Mouse (Mus musculus): ENCODE results near the gene Tmem135.

DNA sequence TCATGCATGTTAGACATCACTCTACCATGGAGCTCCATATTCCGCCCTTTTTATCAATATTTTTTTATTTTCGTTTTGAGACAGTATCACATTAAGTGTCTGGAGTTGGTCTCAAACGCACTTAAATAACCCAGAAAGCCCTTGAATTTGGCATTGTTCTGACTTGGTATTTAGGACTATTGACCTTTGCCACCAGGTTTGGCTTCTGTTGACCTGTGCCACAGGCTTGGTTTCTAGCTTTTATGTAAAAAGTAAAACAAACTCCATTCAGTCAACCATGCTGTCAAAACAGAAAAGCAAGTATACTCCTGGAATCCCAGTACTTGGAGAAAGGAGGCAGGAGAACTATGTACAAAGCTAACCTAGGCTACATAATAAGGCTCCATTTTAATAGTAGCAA is 12.7 kb downstream of the Tmem135 start:
- no peak for TF ChIP-seq CTCF (IDR thresholded peaks at IDR 0.05; ENCODE audit: control insufficient read depth, insufficient read depth, low read length)
- no peak for TF ChIP-seq POLR2A (IDR thresholded peaks at IDR 0.05; ENCODE audit: borderline replicate concordance, control insufficient read depth, low read depth, low read length)

All from bone marrow, adult 2 months (tissue).